ENCODE assay signal across 8 mouse cellular contexts in the genomic region with DNA sequence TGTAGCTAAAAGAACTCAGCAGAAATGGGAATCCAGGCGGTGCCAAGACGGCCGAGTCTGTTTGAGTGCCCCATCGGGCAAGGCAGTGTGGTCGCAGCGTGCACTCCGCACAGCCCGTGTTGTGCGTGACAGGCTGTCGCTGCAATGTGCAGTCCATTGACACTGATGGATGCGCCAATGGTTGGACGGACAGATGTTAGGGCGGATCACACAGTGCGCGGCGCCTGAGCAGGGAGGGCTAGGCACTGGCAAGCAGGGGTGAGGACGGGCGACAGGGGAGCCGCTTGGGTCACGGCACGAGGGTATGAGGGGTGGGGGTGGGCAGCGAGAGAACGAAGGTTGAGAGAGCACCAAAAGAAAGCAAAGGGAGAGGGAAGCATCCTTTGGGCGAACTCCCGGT. TPM values are rescaled to one million over a fixed set of nuclear protein-coding genes. Genes with fewer than 3 reads are reported as not detected.
DNase-seq lines count a peak whose midpoint lies in the region; ATAC-seq and TF ChIP-seq lines count a peak whose summit lies in the region.

No protein-coding gene starts in this region.

- peak in 1 of 2 experiments; percentile 45 for DNase-seq in heart, adult 2 months
- DNase-seq in heart, postnatal 25 days (ENCODE audit: low spot score) = no peak
- no peak for DNase-seq in G1E (ENCODE audit: low spot score)
- peak; percentile 60 for DNase-seq in mesoderm, embryonic 11.5 days (ENCODE audit: low read depth, low spot score)
- DNase-seq in thymus, postnatal 14 days = no peak
- no peak for DNase-seq in left cerebral cortex, adult 8-10 months (ENCODE audit: low spot score in 2 of 2)

- peak overlapping the region; percentile 77 for H3K4me3 ChIP-seq in heart, adult 2 months
- peak overlapping the region; percentile 50; the same call in 1 of the 2 replicates for H3K4me3 ChIP-seq in G1E (ENCODE audit: low read depth, low read length)
- H3K4me3 ChIP-seq in heart, embryonic 15.5 days = peak overlapping the region; percentile 82

- H3K4me1 ChIP-seq in heart, adult 2 months (ENCODE audit: control insufficient read depth, insufficient read depth, low read length) = peaks cover 1% of the 10 kb centered on the region
- H3K4me1 ChIP-seq in G1E (ENCODE audit: insufficient read depth, low read depth, low read length) = no peaks in the 10 kb centered on the region
- H3K4me1 ChIP-seq in heart, embryonic 15.5 days (replicated peaks) = peaks cover 33% of the 10 kb centered on the region

- peak overlapping the region; percentile 77 for H3K9ac ChIP-seq in heart, adult 2 months (ENCODE audit: low read depth, low read length)
- peak overlapping the region; percentile 68; the same call in 1 of the 2 replicates for H3K9ac ChIP-seq in heart, embryonic 15.5 days

- WGBS in heart, adult 2 months = 22% methylated on average over 25 of the region's 25 CpGs
- WGBS in heart, embryonic 15.5 days = 3% methylated on average over 25 of the region's 25 CpGs

- H3K9me3 ChIP-seq in G1E (replicated peaks) = peaks cover 69% of the 10 kb centered on the region
- no peaks in the 10 kb centered on the region for H3K9me3 ChIP-seq in heart, embryonic 15.5 days (replicated peaks)

- H3K79me2 ChIP-seq in heart, adult 2 months (replicated peaks; ENCODE audit: control insufficient read depth, insufficient read depth, low read length) = no peaks in the 10 kb centered on the region; the same call in 1 of the 2 replicates

- TF ChIP-seq EP300 in heart, adult 2 months (IDR thresholded peaks at IDR 0.05; ENCODE audit: insufficient read depth, low read depth, low read length) = no peak

- TF ChIP-seq CTCF in heart, adult 2 months (IDR thresholded peaks at IDR 0.05) = no peak
- no peak for TF ChIP-seq CTCF in G1E (IDR thresholded peaks at IDR 0.05; ENCODE audit: low read depth, low read length)

- no peak for TF ChIP-seq POLR2A in heart, adult 2 months (IDR thresholded peaks at IDR 0.05; ENCODE audit: insufficient read depth, low read depth, low read length)

- no peak for ATAC-seq in G1E (ENCODE audit: extremely low read depth, insufficient number of reproducible peaks, low FRiP score, poor library complexity, severe bottlenecking)
- no peak for ATAC-seq in heart, embryonic 15.5 days (replicated peaks; ENCODE audit: insufficient number of reproducible peaks, insufficient read depth, low FRiP score, low read depth)
- ATAC-seq in megakaryocyte-erythroid progenitor cell, adult 5-6 weeks (replicated peaks; ENCODE audit: low FRiP score, low TSS enrichment, poor library complexity, severe bottlenecking) = no peak

- no peaks in the 10 kb centered on the region for H3K36me3 ChIP-seq in heart, adult 2 months (ENCODE audit: control insufficient read depth, insufficient read depth, low read length)
- no peaks in the 10 kb centered on the region for H3K36me3 ChIP-seq in G1E (replicated peaks)
- H3K36me3 ChIP-seq in heart, embryonic 15.5 days = no peaks in the 10 kb centered on the region

- intact Hi-C loops in heart, adult 2 months (cut with DNase I) = no loop called here
- intact Hi-C loops in heart, postnatal 25 days (cut with DNase I) = loop anchor here (10.0 kb wide), 1 partner anchor 650 kb away; no protein-coding TSS in a partner anchor

- H3K27ac ChIP-seq in heart, adult 2 months = no peak overlapping the region; the same call in 1 of the 2 replicates
- no peak overlapping the region for H3K27ac ChIP-seq in heart, embryonic 15.5 days

- peaks cover 14% of the 10 kb centered on the region for H3K27me3 ChIP-seq in heart, adult 2 months (ENCODE audit: control insufficient read depth, insufficient read depth, low read length)
- H3K27me3 ChIP-seq in G1E (ENCODE audit: insufficient read depth, low read length) = peaks cover 6% of the 10 kb centered on the region; the same call in 1 of the 2 replicates
- peaks cover 70% of the 10 kb centered on the region for H3K27me3 ChIP-seq in heart, embryonic 15.5 days

- H3K4me2 ChIP-seq in heart, embryonic 15.5 days = peak overlapping the region; percentile 100

RNA-seq across cellular contexts. Expression of a gene that starts 2.6 kb away (rescaled TPM):
- 1 to 10 TPM; 3.5 to 4.3 TPM for total RNA-seq in heart, adult 2 months (2021)
- 1.8 and 3.6 TPM in 2 replicates for polyA plus RNA-seq in heart, adult 2 months (2012; rRNA removed)
- 1 to 10 TPM; 3.8 to 4.8 TPM for total RNA-seq in heart, postnatal 25 days (2021)
- not detected in 2 replicates for total RNA-seq in G1E (2014; fragmentation: Nextera tagmentation)
- total RNA-seq in G1E (2017) = not detected in 2 replicates
- not detected in 2 replicates for polyA plus RNA-seq in G1E (2012)
- polyA plus RNA-seq in heart, embryonic 15.5 days (2015; fragmentation: Nextera tagmentation; extraction: Ambion mirVana) = 2.4 TPM in 2 replicates
- 10 to 100 TPM; 43.1 to 48.9 (median 45.9) TPM for total RNA-seq in left cerebral cortex, adult 8-10 months (2022)
- total RNA-seq in megakaryocyte-erythroid progenitor cell, adult 5-6 weeks (2014; fragmentation: Nextera tagmentation) = not detected in 2 replicates
- 0.15 TPM in 1 of 2 replicates, not detected in the other for total RNA-seq in megakaryocyte-erythroid progenitor cell, adult 5-6 weeks (2017)

Comparison
In these comparisons a context has a peak if more than half of its experiments do, and no peak if none do; other contexts are left out.
1. RNA of a gene that starts 2.6 kb away (total RNA-seq): 43.1 to 48.9 TPM in left cerebral cortex, adult 8-10 months; 3.8 to 4.8 TPM in heart, postnatal 25 days, 3.5 to 4.3 TPM in heart, adult 2 months, not detected in G1E and 0.15 TPM in megakaryocyte-erythroid progenitor cell, adult 5-6 weeks; every median in the first group is over 4 times any median in the second.
2. Peak in every context shown above with its lines, with median percentiles within 50 percentile points of each other: H3K4me3 ChIP-seq.